Comparison of ENCODE assay signal across 9 mouse cellular contexts in genomic region chr17:46725273-46725672, GRCm38 (mm10). TPM values are rescaled to one million over a fixed set of nuclear protein-coding genes. Genes with fewer than 3 reads are reported as not detected.
DNase-seq lines count a peak whose midpoint lies in the region; ATAC-seq and TF ChIP-seq lines count a peak whose summit lies in the region.
"Had no signal": no experiment of that assay in that cellular context is flagged by ENCODE, and none has a peak within 500 bp of the region (broad histone marks: within the 10 kb centered on the region; RNA-seq: fewer than 3 reads in every experiment).

No protein-coding gene starts in this region.

- H3K79me2 ChIP-seq in liver, adult 2 months (ENCODE audit: control insufficient read depth, insufficient read depth, low read length): no peaks in the 10 kb centered on the region

- no peaks in the 10 kb centered on the region for H3K9me3 ChIP-seq in kidney, embryonic 16.5 days (ENCODE audit: low read length)
- no peaks in the 10 kb centered on the region for H3K9me3 ChIP-seq in ES-E14 (ENCODE audit: control insufficient read depth, insufficient read depth, low read depth, low read length)

- 0 out of 2 replicates have a peak, but pooled peaks have one; percentile 36 for ATAC-seq in kidney, embryonic 16.5 days (ENCODE audit: low FRiP score, low TSS enrichment)

- TF ChIP-seq CTCF in liver, adult 2 months (IDR thresholded peaks at IDR 0.05; ENCODE audit: low read depth, low read length): peak; percentile 42

- H3K9ac ChIP-seq in kidney, embryonic 16.5 days (replicated peaks; ENCODE audit: low read length): no peak overlapping the region
- H3K9ac ChIP-seq in ES-E14 (ENCODE audit: insufficient read depth, low read depth, low read length, poor library complexity, severe bottlenecking): 0 out of 2 replicates have a peak overlapping the region, but pooled peaks have one; percentile 40
- H3K9ac ChIP-seq in liver, adult 2 months (ENCODE audit: low read depth, low read length): peak overlapping the region; percentile 78

- H3K4me2 ChIP-seq in kidney, embryonic 16.5 days (replicated peaks; ENCODE audit: low read depth, low read length): no peak overlapping the region

- peaks cover 36% of the 10 kb centered on the region for H3K36me3 ChIP-seq in kidney, embryonic 16.5 days (ENCODE audit: insufficient read depth, low read length)
- peaks cover 6% of the 10 kb centered on the region; the same call in 1 of the 2 replicates for H3K36me3 ChIP-seq in ES-E14 (ENCODE audit: control insufficient read depth, insufficient read depth, low read length, poor library complexity, severe bottlenecking)
- H3K36me3 ChIP-seq in liver, adult 2 months (ENCODE audit: control insufficient read depth, insufficient read depth, low read length): peaks cover 10% of the 10 kb centered on the region

- WGBS in kidney, embryonic 16.5 days: 42% methylated on average over 9 of the region's 9 CpGs
- 49% methylated on average over 9 of the region's 9 CpGs for WGBS in liver, adult 2 months

- peak; percentile 25; the same call in 1 of the 2 replicates for TF ChIP-seq POLR2A in liver, adult 2 months (IDR thresholded peaks at IDR 0.05; ENCODE audit: extremely low read depth, insufficient read depth, low read length)

- H3K4me3 ChIP-seq in kidney, embryonic 16.5 days (ENCODE audit: low read length): no peak overlapping the region
- H3K4me3 ChIP-seq in ES-E14 (ENCODE audit: insufficient read depth in 1 of 2, low read depth in 1 of 2, low read length in 2 of 2, poor library complexity in 1 of 2, severe bottlenecking in 1 of 2): peak overlapping the region in 1 of 2 experiments; percentile 27; a peak in 2 of 4 replicates
- peak overlapping the region; percentile 51 for H3K4me3 ChIP-seq in liver, adult 2 months (ENCODE audit: insufficient read depth, low read depth, low read length)
- H3K4me3 ChIP-seq: myocyte had no signal

- DNase-seq in kidney, adult 8-10 months: no peak
- DNase-seq in ES-E14 (ENCODE audit: low read depth, low spot score): no peak
- DNase-seq in embryo, embryonic 10.5 days (ENCODE audit: low spot score): peak; percentile 74
- peak; percentile 60 for DNase-seq in liver, adult 2 months (ENCODE audit: extremely low read depth, low read depth, low spot score)
- peak; percentile 64 for DNase-seq in thymus, postnatal 25 days
- no peak for DNase-seq in frontal cortex, postnatal 14 days (ENCODE audit: low spot score in 2 of 2)
- DNase-seq in urinary bladder, adult 18-20 months (ENCODE audit: low spot score in 2 of 2): no peak

- in situ Hi-C loops in ES-E14 (cut with MboI; ENCODE audit: low sequenced_read_pairs in 2 of 2, unreplicated experiment in 2 of 2): no loop called here

- H3K4me1 ChIP-seq in kidney, embryonic 16.5 days (ENCODE audit: insufficient read depth, low read length): 0 out of 2 replicates have a peak, but pooled peaks cover 4% of the 10 kb centered on the region
- H3K4me1 ChIP-seq in ES-E14 (ENCODE audit: control insufficient read depth in 2 of 2, insufficient read depth in 2 of 2, low read length in 2 of 2, poor library complexity in 1 of 2): peaks cover 0 to 2% of the 10 kb centered on the region in 2 experiments; a peak in 2 of 4 replicates
- peaks cover 8% of the 10 kb centered on the region; the same call in 1 of the 2 replicates for H3K4me1 ChIP-seq in liver, adult 2 months (ENCODE audit: control insufficient read depth, insufficient read depth, low read length)

- 0 out of 2 replicates have a peak, but pooled peaks cover 6% of the 10 kb centered on the region for H3K27me3 ChIP-seq in kidney, embryonic 16.5 days (ENCODE audit: insufficient read depth, low read length)
- no peaks in the 10 kb centered on the region for H3K27me3 ChIP-seq in liver, adult 2 months (ENCODE audit: control insufficient read depth, insufficient read depth, low read length)

- H3K27ac ChIP-seq in kidney, embryonic 16.5 days (ENCODE audit: low read length): no peak overlapping the region
- H3K27ac ChIP-seq in ES-E14 (ENCODE audit: insufficient read depth, low read depth, low read length, poor library complexity, severe bottlenecking): no peak overlapping the region
- peak overlapping the region; percentile 87 for H3K27ac ChIP-seq in liver, adult 2 months (replicated peaks; ENCODE audit: insufficient read depth, low read depth, low read length)

TF ChIP-seq in ES-E14, 5 proteins besides CTCF, POLR2A, EP300 and RAD21:
- TF ChIP-seq HCFC1 (IDR thresholded peaks at IDR 0.05; ENCODE audit: borderline replicate concordance, insufficient read depth, low read length) (no peak), CHD2 (IDR thresholded peaks at IDR 0.05; ENCODE audit: low read depth, low read length) (no peak), MAFK (IDR thresholded peaks at IDR 0.05; ENCODE audit: insufficient read depth, low read depth, low read length) (no peak), ZNF384 (IDR thresholded peaks at IDR 0.05; ENCODE audit: low read depth, low read length) (no peak), ZC3H11A (IDR thresholded peaks at IDR 0.05; ENCODE audit: borderline replicate concordance, low read depth, low read length) (no peak)

RNA-seq across cellular contexts. Expression of gene Gnmt, which starts 3.7 kb away (rescaled TPM):
- 2.4 and 2.7 TPM in 2 replicates for polyA plus RNA-seq in kidney, embryonic 16.5 days (2015; fragmentation: Nextera tagmentation; extraction: Ambion mirVana)
- total RNA-seq in ES-E14 (2012; rRNA removed): 1.2 and 4.3 TPM in 2 replicates
- 3,482 and 4,252 TPM in 2 replicates for total RNA-seq in liver, adult 2 months (2014; rRNA removed)
- polyA plus RNA-seq in liver, adult 2 months (2012; rRNA removed): 4,950 and 5,107 TPM in 2 replicates

RNA-seq across cellular contexts. Expression of gene Pex6, which starts 14.0 kb away (rescaled TPM):
- 26.8 and 27.4 TPM in 2 replicates for polyA plus RNA-seq in kidney, embryonic 16.5 days (2015; fragmentation: Nextera tagmentation; extraction: Ambion mirVana)
- 17.8 and 22.2 TPM in 2 replicates for total RNA-seq in ES-E14 (2012; rRNA removed)
- 39.5 and 46.4 TPM in 2 replicates for total RNA-seq in liver, adult 2 months (2014; rRNA removed)
- polyA plus RNA-seq in liver, adult 2 months (2012; rRNA removed): 94.8 and 104 TPM in 2 replicates

RNA-seq across cellular contexts. Expression of gene Ppp2r5d, which starts 20.4 kb away (rescaled TPM):
- 110 and 112 TPM in 2 replicates for polyA plus RNA-seq in kidney, embryonic 16.5 days (2015; fragmentation: Nextera tagmentation; extraction: Ambion mirVana)
- total RNA-seq in ES-E14 (2012; rRNA removed): 70.6 and 73.0 TPM in 2 replicates
- 13.6 and 14.8 TPM in 2 replicates for total RNA-seq in liver, adult 2 months (2014; rRNA removed)
- polyA plus RNA-seq in liver, adult 2 months (2012; rRNA removed): 22.8 and 24.0 TPM in 2 replicates

RNA-seq across cellular contexts. Expression of gene Cnpy3, which starts 26.7 kb away (rescaled TPM):
- 85.9 and 94.5 TPM in 2 replicates for polyA plus RNA-seq in kidney, embryonic 16.5 days (2015; fragmentation: Nextera tagmentation; extraction: Ambion mirVana)
- 69.7 and 122 TPM in 2 replicates for total RNA-seq in ES-E14 (2012; rRNA removed)
- 28.5 and 28.6 TPM in 2 replicates for total RNA-seq in liver, adult 2 months (2014; rRNA removed)
- 38.3 and 40.7 TPM in 2 replicates for polyA plus RNA-seq in liver, adult 2 months (2012; rRNA removed)

RNA-seq across cellular contexts. Expression of gene Ptcra, which starts 38.2 kb away (rescaled TPM):
- polyA plus RNA-seq in kidney, embryonic 16.5 days (2015; fragmentation: Nextera tagmentation; extraction: Ambion mirVana): 0.22 and 0.29 TPM in 2 replicates
- total RNA-seq in ES-E14 (2012; rRNA removed): 1.8 and 2.2 TPM in 2 replicates
- not detected in 2 replicates for total RNA-seq in liver, adult 2 months (2014; rRNA removed)
- 0.06 TPM in 1 of 2 replicates, not detected in the other for polyA plus RNA-seq in liver, adult 2 months (2012; rRNA removed)

Comparison
In these comparisons a context has a peak if more than half of its experiments do, and no peak if none do; other contexts are left out.
1. DNase-seq: peak in embryo, embryonic 10.5 days (single experiment), liver, adult 2 months (single experiment) and thymus, postnatal 25 days (single experiment); none in kidney, adult 8-10 months (0 of 2), ES-E14 (single experiment), frontal cortex, postnatal 14 days (0 of 2) and urinary bladder, adult 18-20 months (0 of 2).
2. RNA of gene Gnmt, which starts 3.7 kb away (total RNA-seq): 3,482 to 4,252 TPM in liver, adult 2 months; 1.2 to 4.3 TPM in ES-E14; every median in the first group is over 100 times any median in the second.